Mouse (Mus musculus) kidney, postnatal 10 days (tissue): ENCODE results near the gene Gm3033.
"Not testable (repeated sequence)": the region's sequence is repeated elsewhere in the genome, so short reads cannot be mapped to it uniquely, and the experiment has no call there.

ENCODE experiments used
- DNase-seq: peaks from one replicate; pipeline ENCODE4 v3.0.0; 2021; ENCODE audit warnings: mixed read lengths

Gene Gm3033

GRCm38 (mm10) chr14:3845945-3846344, at the start of gene Gm3033:
Gm3033 (plus strand) TSS chr14:3846245.
- not testable (repeated sequence) for DNase-seq

GRCm38 (mm10) chr14:3809774-3810173, 36.3 kb upstream of the Gm3033 start, which contains the start of gene Gm3002:
Gm3002 (plus strand) TSS chr14:3810074.
- not testable (repeated sequence) for DNase-seq

GRCm38 (mm10) chr14:3883872-3884271, 37.8 kb downstream of the Gm3033 start, which contains the start of gene Gm2916:
Gm2916 (plus strand) TSS chr14:3884172.
- not testable (repeated sequence) for DNase-seq
